18 mouse cellular contexts compared by ENCODE assay signal in genomic region chr9:4514563-4514885, GRCm38 (mm10).
DNase-seq lines count a peak whose midpoint lies in the region; ATAC-seq and TF ChIP-seq lines count a peak whose summit lies in the region.
"Had no signal": no experiment of that assay in that cellular context is flagged by ENCODE, and none has a peak within 500 bp of the region (broad histone marks: within the 10 kb centered on the region; RNA-seq: fewer than 3 reads in every experiment).

No protein-coding gene starts in this region.

- no peak for TF ChIP-seq CTCF in left cerebral cortex, adult 2 months (IDR thresholded peaks at IDR 0.05)

- no peak overlapping the region for H3K4me2 ChIP-seq in forebrain, embryonic 16.5 days (ENCODE audit: low read length)
- H3K4me2 ChIP-seq in neural tube, embryonic 14.5 days (ENCODE audit: low read depth, low read length): no peak overlapping the region
- H3K4me2 ChIP-seq: heart, embryonic 15.5 days; limb, embryonic 15.5 days; lung, embryonic 14.5 days; stomach, embryonic 15.5 days had no signal

- no peaks in the 10 kb centered on the region for H3K36me3 ChIP-seq in forebrain, embryonic 16.5 days (ENCODE audit: control insufficient read depth, insufficient read depth)
- H3K36me3 ChIP-seq in neural tube, embryonic 14.5 days (ENCODE audit: control insufficient read depth, insufficient read depth, low read length): no peaks in the 10 kb centered on the region
- H3K36me3 ChIP-seq: G1E; heart, embryonic 15.5 days; limb, embryonic 15.5 days; stomach, embryonic 15.5 days had no signal

- H3K27me3 ChIP-seq in forebrain, embryonic 16.5 days (replicated peaks; ENCODE audit: control insufficient read depth, insufficient read depth, low read length): no peaks in the 10 kb centered on the region
- H3K27me3 ChIP-seq in neural tube, embryonic 14.5 days (ENCODE audit: control insufficient read depth, insufficient read depth, low read length): no peaks in the 10 kb centered on the region
- H3K27me3 ChIP-seq: heart, embryonic 15.5 days; limb, embryonic 15.5 days; stomach, embryonic 15.5 days had no signal

- 0 out of 2 replicates have a peak overlapping the region, but pooled peaks have one; percentile 16 for H3K27ac ChIP-seq in left cerebral cortex, adult 2 months
- H3K27ac ChIP-seq in forebrain, embryonic 16.5 days (ENCODE audit: low read length): 0 out of 2 replicates have a peak overlapping the region, but pooled peaks have one; percentile 25
- H3K27ac ChIP-seq in neural tube, embryonic 14.5 days (ENCODE audit: low read depth, low read length): no peak overlapping the region
- H3K27ac ChIP-seq: gastrocnemius, adult 2 months; heart, embryonic 15.5 days; limb, embryonic 15.5 days; stomach, embryonic 15.5 days had no signal

- 0 out of 2 replicates have a peak, but pooled peaks cover 3% of the 10 kb centered on the region for H3K4me1 ChIP-seq in forebrain, embryonic 16.5 days (replicated peaks; ENCODE audit: control insufficient read depth, insufficient read depth, low read length)
- H3K4me1 ChIP-seq in neural tube, embryonic 14.5 days (ENCODE audit: control insufficient read depth, insufficient read depth, low read length): no peaks in the 10 kb centered on the region
- H3K4me1 ChIP-seq: heart, embryonic 15.5 days; limb, embryonic 15.5 days; stomach, embryonic 15.5 days had no signal

- H3K9me3 ChIP-seq in forebrain, embryonic 16.5 days (ENCODE audit: control insufficient read depth, low read length): no peaks in the 10 kb centered on the region
- H3K9me3 ChIP-seq in neural tube, embryonic 14.5 days (ENCODE audit: control insufficient read depth, low read length): no peaks in the 10 kb centered on the region
- H3K9me3 ChIP-seq: G1E; heart, embryonic 15.5 days; limb, embryonic 15.5 days; stomach, embryonic 15.5 days had no signal

- no peak for DNase-seq in left cerebral cortex, adult 2 months (ENCODE audit: extremely low spot score in 1 of 2, low spot score in 2 of 2)
- no peak for DNase-seq in left cerebral cortex, postnatal 4 days
- DNase-seq in mesoderm, embryonic 11.5 days (ENCODE audit: low read depth, low spot score): peak; percentile 23
- DNase-seq in T-cell, adult 2 months (ENCODE audit: low spot score): no peak
- DNase-seq in thymus, postnatal 0 days (ENCODE audit: low spot score): no peak
- no peak for DNase-seq in adrenal gland, adult 2 months
- DNase-seq: adrenal gland, postnatal 10 days; cerebellum, postnatal 10 days; gastrocnemius, adult 2 months; heart, adult 18-20 months; lung, embryonic 14.5 days; thymus, postnatal 25 days had no signal

- WGBS in forebrain, embryonic 16.5 days: 91% methylated on average over 1 of the region's 1 CpGs
- 84% methylated on average over 1 of the region's 1 CpGs for WGBS in neural tube, embryonic 14.5 days

- intact Hi-C loops in left cerebral cortex, adult 2 months (cut with DNase I): no loop called here
- intact Hi-C loops in left cerebral cortex, postnatal 4 days (cut with DNase I): no loop called here

- H3K4me3 ChIP-seq in left cerebral cortex, adult 2 months: no peak overlapping the region
- H3K4me3 ChIP-seq in forebrain, embryonic 16.5 days (replicated peaks; ENCODE audit: low read length): no peak overlapping the region
- no peak overlapping the region for H3K4me3 ChIP-seq in neural tube, embryonic 14.5 days (ENCODE audit: low read depth, low read length)
- H3K4me3 ChIP-seq: gastrocnemius, adult 2 months; heart, embryonic 15.5 days; limb, embryonic 15.5 days; stomach, embryonic 15.5 days had no signal

- H3K9ac ChIP-seq in forebrain, embryonic 16.5 days (replicated peaks; ENCODE audit: low read depth, low read length): no peak overlapping the region
- no peak overlapping the region for H3K9ac ChIP-seq in neural tube, embryonic 14.5 days (replicated peaks; ENCODE audit: low read depth, low read length)
- H3K9ac ChIP-seq: heart, embryonic 15.5 days; limb, embryonic 15.5 days; lung, embryonic 14.5 days; stomach, embryonic 15.5 days had no signal

- ATAC-seq in forebrain, embryonic 16.5 days: peak; percentile 80
- 0 out of 2 replicates have a peak, but pooled peaks have one; percentile 28 for ATAC-seq in neural tube, embryonic 14.5 days (ENCODE audit: low read depth)
